Mouse (Mus musculus) bone marrow, adult 2 months (tissue): Measurements from ENCODE around the gene Abcg1.

Experiments used
- CTCF ChIP-seq: fragments of 200-500 bp; IDR thresholded peaks from 2 replicates; pipeline ENCODE4 v1.5.1; 2011; ENCODE audit warnings: low read length, control low read depth; ENCODE audit not compliant: control insufficient read depth, insufficient read depth
- POLR2A ChIP-seq: fragments of 200-500 bp; IDR thresholded peaks from 2 replicates; pipeline ENCODE4 v1.6.1; 2011; ENCODE audit warnings: low read depth, mild to moderate bottlenecking, control low read depth, low read length, borderline replicate concordance; ENCODE audit not compliant: control insufficient read depth

DNA sequence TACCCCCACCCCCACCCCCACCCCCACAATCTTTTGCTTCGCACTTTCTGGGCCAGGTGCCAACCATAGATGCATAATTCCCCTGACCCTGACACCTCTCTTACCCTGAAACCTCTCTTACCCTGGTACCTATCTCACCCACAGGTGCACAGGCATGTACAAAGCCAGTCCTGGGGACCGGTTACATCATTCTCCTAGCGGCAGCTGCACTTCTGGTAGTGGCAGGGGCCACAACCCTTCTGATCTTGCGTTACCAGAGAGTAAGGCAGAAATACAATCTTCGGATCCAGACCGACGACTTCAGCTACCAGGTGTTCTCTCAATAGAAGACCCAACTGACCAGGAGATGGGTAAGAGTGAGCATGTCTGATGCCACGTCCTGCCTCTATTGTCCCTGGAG lies 49.1 kb upstream of the Abcg1 start:
- TF ChIP-seq POLR2A (no peak), CTCF (no peak)
